Mouse (Mus musculus) hindbrain, postnatal 0 days (tissue): ENCODE measurements around the gene Gm21992. TPM values are rescaled to one million over a fixed set of nuclear protein-coding genes. Genes with fewer than 3 reads are reported as not detected.

Source experiments
- ATAC-seq: fragments of 200-750 bp; cut with Nextera tagmentation; 2 replicates; pipeline ENCODE4 v1.8.0; 2017; ENCODE audit warnings: mild to moderate bottlenecking, moderate TSS enrichment, moderate library complexity
- DNase-seq: peaks from one replicate; pipeline ENCODE4 v3.0.0-alpha.2; 2015; ENCODE audit warnings: low spot score
- H3K27ac ChIP-seq: fragments of 300-500 bp; sonication (generic); 2 replicates; pipeline ENCODE4 v1.5.1; 2014; ENCODE audit warnings: mild to moderate bottlenecking
- H3K27me3 ChIP-seq: fragments of 300-500 bp; sonication (generic); 2 replicates; pipeline ENCODE4 v1.6.1; 2014; ENCODE audit warnings: low read length, mixed read lengths; ENCODE audit not compliant: insufficient read depth
- H3K36me3 ChIP-seq: fragments of 300-500 bp; sonication (generic); 2 replicates; pipeline ENCODE4 v1.6.1; 2014; ENCODE audit warnings: low read length, mixed read lengths; ENCODE audit not compliant: insufficient read depth
- H3K4me1 ChIP-seq: fragments of 300-500 bp; sonication (generic); 2 replicates; pipeline ENCODE4 v1.6.1; 2014; ENCODE audit warnings: antibody characterized with exemption, low read length, mixed read lengths; ENCODE audit not compliant: insufficient read depth
- H3K4me2 ChIP-seq: fragments of 300-500 bp; sonication (generic); 2 replicates; pipeline ENCODE4 v1.6.1; 2014; ENCODE audit warnings: low read depth, mild to moderate bottlenecking, low read length, moderate library complexity, mixed read lengths
- H3K4me3 ChIP-seq: fragments of 300-500 bp; sonication (generic); 2 replicates; pipeline ENCODE4 v1.5.1; 2014; ENCODE audit warnings: low read length
- H3K9ac ChIP-seq: fragments of 300-500 bp; sonication (generic); replicated peaks from 2 replicates; pipeline ENCODE4 v1.6.1; 2014; ENCODE audit warnings: mild to moderate bottlenecking, low read length, moderate library complexity, mixed read lengths
- H3K9me3 ChIP-seq: fragments of 300-500 bp; sonication (generic); 2 replicates; pipeline ENCODE4 v1.6.1; 2016; ENCODE audit warnings: low read length, mixed read lengths
- CTCF ChIP-seq: IDR thresholded peaks from 2 replicates; pipeline ENCODE4 v1.5.1; 2016; ENCODE audit warnings: antibody characterized with exemption, control low read depth, low read depth
- WGBS: fragments of 180-500 bp; shearing (Covaris S2); extraction: QIAGEN DNeasy Blood & Tissue Kit; methylation state at CpG from one replicate; pipeline ENCODE4 v1.1.7; 2014; 5-methylcytosine and 5-hydroxymethylcytosine counted together
- polyA plus RNA-seq: library from polyadenylated mRNA; unstranded; fragments of >200 nt; fragmentation: Nextera tagmentation; extraction: Ambion mirVana; gene quantifications from 2 replicates; pipeline ENCODE4 v1.2.1, GENCODE M21; 2015
- total RNA-seq: library from RNA; depleted of rRNA; stranded (reverse); fragments of >200 nt; gene quantifications from 2 replicates; pipeline ENCODE4 v1.2.3, GENCODE M21; 2014

Gm21992 gene
- total and polyA plus RNA-seq, 2 experiments from 2014 or later = 9.8 to 11.9 TPM

GRCm38 (mm10) chr19:4802691-4803091 is 8.7 kb downstream of the Gm21992 start:
- no peak overlapping the region for H3K4me3 ChIP-seq
- TF ChIP-seq CTCF = no peak
- ATAC-seq = peak; percentile 77
- WGBS = 66% methylated on average over 7 of the region's 7 CpGs
- peak; percentile 51 for DNase-seq
- peaks cover 33% of the 10 kb centered on the region for H3K36me3 ChIP-seq
- no peak overlapping the region for H3K4me2 ChIP-seq
- H3K4me1 ChIP-seq = no peaks in the 10 kb centered on the region; the same call in 1 of the 2 replicates
- no peaks in the 10 kb centered on the region for H3K27me3 ChIP-seq
- H3K9me3 ChIP-seq = no peaks in the 10 kb centered on the region
- no peak overlapping the region; the same call in 1 of the 2 replicates for H3K27ac ChIP-seq
- H3K9ac ChIP-seq = no peak overlapping the region

DNA sequence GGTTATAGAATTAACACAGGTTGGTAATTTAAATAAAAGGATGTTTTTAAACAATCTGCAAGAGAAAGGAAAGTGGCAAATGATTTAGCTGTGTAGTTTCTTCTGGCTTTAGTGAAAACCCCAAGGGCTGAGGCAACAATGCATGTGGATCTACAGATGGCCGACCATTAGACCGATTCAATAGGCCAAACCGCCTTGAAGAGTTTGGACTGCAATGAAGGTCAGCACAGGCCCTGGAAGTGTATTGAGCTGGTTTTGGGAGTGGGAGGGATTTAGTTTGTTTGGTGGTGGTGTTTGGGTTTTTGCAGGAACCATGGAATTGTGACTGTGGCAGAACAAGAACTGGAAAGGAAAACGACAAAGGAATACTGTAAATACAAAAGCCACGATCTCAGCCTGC is 12.3 kb downstream of the Gm21992 start:
- no peaks in the 10 kb centered on the region for H3K9me3 ChIP-seq
- no peak overlapping the region for H3K4me3 ChIP-seq
- H3K4me2 ChIP-seq = no peak overlapping the region
- DNase-seq = no peak
- WGBS = 91% methylated on average over 5 of the region's 5 CpGs
- peaks cover 33% of the 10 kb centered on the region for H3K36me3 ChIP-seq
- H3K27me3 ChIP-seq = no peaks in the 10 kb centered on the region
- H3K9ac ChIP-seq = no peak overlapping the region
- no peak overlapping the region for H3K27ac ChIP-seq
- no peak for ATAC-seq
- TF ChIP-seq CTCF = no peak
- H3K4me1 ChIP-seq = no peaks in the 10 kb centered on the region; the same call in 1 of the 2 replicates

- H3K9me3 ChIP-seq = no peaks in the 10 kb centered on the region
- H3K4me2 ChIP-seq = no peak overlapping the region
- no peak overlapping the region for H3K4me3 ChIP-seq
- H3K36me3 ChIP-seq = peaks cover 29% of the 10 kb centered on the region
- H3K27me3 ChIP-seq = no peaks in the 10 kb centered on the region
- no peak for ATAC-seq
- no peak overlapping the region for H3K27ac ChIP-seq
- H3K4me1 ChIP-seq = no peaks in the 10 kb centered on the region; the same call in 1 of the 2 replicates
- 97% methylated on average over 2 of the region's 2 CpGs for WGBS
- DNase-seq = no peak
- no peak for TF ChIP-seq CTCF
- H3K9ac ChIP-seq = no peak overlapping the region
Observed at GRCm38 (mm10) chr19:4797846-4798245, 13.6 kb downstream of the Gm21992 start.

DNA sequence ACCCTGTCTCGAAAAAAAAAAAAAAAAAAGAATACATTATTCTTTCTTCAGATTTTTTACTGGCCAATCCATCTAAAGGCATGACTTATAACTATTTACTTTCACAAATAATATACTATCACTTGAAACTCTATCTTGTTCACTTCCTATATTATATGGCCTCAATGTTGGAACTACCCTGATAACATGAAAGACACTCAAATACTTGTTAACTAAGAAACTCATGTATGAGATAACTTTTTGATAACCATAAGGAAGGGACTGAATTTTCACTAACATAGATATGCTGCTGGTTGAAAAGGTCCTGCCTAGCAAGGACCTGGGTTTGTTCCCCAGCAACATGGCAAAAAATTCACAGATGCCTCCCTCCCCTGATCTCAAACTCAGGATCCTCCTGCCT is 15.5 kb downstream of the Gm21992 start:
- no peaks in the 10 kb centered on the region for H3K9me3 ChIP-seq

GRCm38 (mm10) chr19:4793831-4794422 is 17.5 kb downstream of the Gm21992 start, which contains the start of gene Rbm4:
Gene Rbm4 (minus strand): TSS chr19:4793901.
- H3K4me3 ChIP-seq = peak within 1 kb of the TSS; percentile 78
- no peaks in the 10 kb centered on the region for H3K27me3 ChIP-seq
- peak; percentile 99 for DNase-seq
- H3K4me2 ChIP-seq = peak within 1 kb of the TSS; percentile 86
- 0% methylated on average over 31 of the region's 31 CpGs for WGBS
- no peak; the same call in 1 of the 2 replicates for TF ChIP-seq CTCF
- no peaks in the 10 kb centered on the region for H3K9me3 ChIP-seq
- peak within 1 kb of the TSS; percentile 87 for H3K27ac ChIP-seq
- H3K9ac ChIP-seq = peak within 1 kb of the TSS; percentile 70
- H3K4me1 ChIP-seq = peaks cover 7% of the 10 kb centered on the region
- ATAC-seq = peak; percentile 100
- no peaks in the 10 kb centered on the region for H3K36me3 ChIP-seq

More for the DNA sequence above, 15.5 kb downstream of the Gm21992 start:
- H3K27me3 ChIP-seq = no peaks in the 10 kb centered on the region
- H3K27ac ChIP-seq = no peak overlapping the region
- H3K4me3 ChIP-seq = no peak overlapping the region
- TF ChIP-seq CTCF = no peak
- H3K4me1 ChIP-seq = no peaks in the 10 kb centered on the region; the same call in 1 of the 2 replicates
- no peak overlapping the region for H3K9ac ChIP-seq
- ATAC-seq (no peak), DNase-seq (no peak)
- H3K4me2 ChIP-seq = no peak overlapping the region
- 78% methylated on average over 1 of the region's 1 CpGs for WGBS
- H3K36me3 ChIP-seq = peaks cover 10% of the 10 kb centered on the region; the same call in 1 of the 2 replicates

DNA sequence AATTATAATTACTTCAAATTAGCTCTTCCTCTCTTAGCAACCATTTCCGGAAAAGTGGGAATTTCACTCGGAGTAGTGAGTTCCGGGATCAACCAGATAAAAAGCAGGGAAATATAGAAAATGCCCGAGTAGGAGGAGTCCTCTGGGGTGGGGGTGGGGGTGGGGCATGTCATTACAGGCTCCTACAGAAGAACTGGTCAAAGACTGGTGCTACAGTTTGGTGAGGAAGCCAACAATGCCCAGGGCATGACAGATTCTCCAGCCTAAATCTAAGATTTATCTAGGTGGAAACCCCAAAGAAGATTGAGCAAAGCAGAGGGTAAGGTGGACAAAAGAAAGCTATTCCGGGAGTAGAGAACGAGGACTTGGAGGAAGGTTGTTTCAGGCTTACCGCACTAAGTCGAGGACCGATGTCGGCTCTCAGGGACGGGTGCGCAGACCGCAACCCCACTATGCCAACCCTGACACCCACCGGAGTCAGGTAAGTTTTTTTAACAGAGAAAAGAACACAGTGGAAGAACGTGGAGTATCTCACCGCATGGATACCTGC is 18.1 kb downstream of the Gm21992 start:
- TF ChIP-seq CTCF = no peak; the same call in 1 of the 2 replicates
- H3K4me3 ChIP-seq = peak overlapping the region; percentile 78
- H3K4me1 ChIP-seq = peaks cover 7% of the 10 kb centered on the region
- peak overlapping the region; percentile 86 for H3K4me2 ChIP-seq
- H3K9ac ChIP-seq = peak overlapping the region; percentile 70
- peak; percentile 28 for DNase-seq
- no peaks in the 10 kb centered on the region for H3K27me3 ChIP-seq
- no peaks in the 10 kb centered on the region for H3K36me3 ChIP-seq
- WGBS = under 1% methylated on average over 16 of the region's 16 CpGs
- H3K9me3 ChIP-seq = no peaks in the 10 kb centered on the region
- peak; percentile 22; the same call in 1 of the 2 replicates for ATAC-seq
- H3K27ac ChIP-seq = peak overlapping the region; percentile 87

GRCm38 (mm10) chr19:4786313-4786712 is 25.1 kb downstream of the Gm21992 start:
- H3K9me3 ChIP-seq = no peaks in the 10 kb centered on the region
- peaks cover 26% of the 10 kb centered on the region for H3K36me3 ChIP-seq
- no peak overlapping the region for H3K9ac ChIP-seq
- peaks cover 7% of the 10 kb centered on the region for H3K4me1 ChIP-seq
- no peak overlapping the region for H3K4me3 ChIP-seq
- H3K4me2 ChIP-seq = no peak overlapping the region
- DNase-seq (no peak), ATAC-seq (no peak)
- H3K27me3 ChIP-seq = no peaks in the 10 kb centered on the region
- WGBS = 92% methylated on average over 2 of the region's 2 CpGs
- TF ChIP-seq CTCF = no peak
- no peak overlapping the region for H3K27ac ChIP-seq
